Mouse (Mus musculus) spleen, postnatal 4 days (tissue): ENCODE measurements at regions not wholly inside any gene's neighbourhood (a gene's known extent, or its start where the extent isn't known, plus 50 kb on each side); places are given as distances from the start of the nearest gene placed in this dataset.
A peak's percentile ranks its signal among the peaks of the same experiment; 100 is the strongest.
"Not testable (repeated sequence)": the region's sequence is repeated elsewhere in the genome, so short reads cannot be mapped to it uniquely, and the experiment has no call there.

Experiments used
- DNase-seq, 2 experiments: peaks; one replicate each; pipeline ENCODE4 v3.0.0; 2022; ENCODE audit warnings: low spot score in 2 of 2

- DNase-seq = no peak
Measured at GRCm38 (mm10) chr10:117461261-117461660, 81.4 kb upstream of the Cpsf6 start.

- DNase-seq = no peak
Measured at GRCm38 (mm10) chr10:117460366-117460730, 80.5 kb upstream of the Cpsf6 start.

DNA sequence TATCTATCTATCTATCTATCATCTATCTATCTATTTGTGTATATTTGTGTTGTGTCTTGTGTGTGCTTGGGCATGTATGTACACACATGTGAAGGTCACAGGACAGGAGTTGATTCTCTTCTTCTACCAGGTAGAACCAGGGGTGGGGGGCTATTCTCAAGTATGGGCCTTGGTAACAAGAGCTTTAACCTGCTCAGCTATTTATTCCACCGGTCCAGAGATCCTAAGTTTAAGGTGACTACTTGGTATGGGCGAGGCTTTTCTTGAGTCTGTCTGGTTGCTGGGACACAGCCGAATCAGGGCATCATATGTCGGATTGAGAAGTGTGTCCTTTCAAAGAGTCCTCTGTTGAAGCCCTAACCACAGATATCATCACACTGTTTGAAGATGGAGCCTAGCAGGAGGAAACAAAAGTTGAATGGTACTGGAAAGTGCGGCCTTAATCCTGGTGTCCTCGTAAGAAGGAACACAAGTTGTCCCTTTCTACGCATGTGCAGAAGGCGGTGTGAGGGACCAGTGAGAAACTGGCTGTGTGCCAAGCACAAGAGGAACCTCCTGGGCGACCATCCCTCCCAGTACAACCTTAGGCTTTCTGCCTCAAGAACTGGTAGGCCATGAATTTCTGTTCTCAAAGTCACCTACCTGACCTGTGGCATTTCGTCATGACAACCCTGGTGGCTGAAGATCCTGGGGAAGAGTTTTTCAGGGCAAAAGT lies 80.0 kb upstream of the Cpsf6 start:
- no peak for DNase-seq

DNA sequence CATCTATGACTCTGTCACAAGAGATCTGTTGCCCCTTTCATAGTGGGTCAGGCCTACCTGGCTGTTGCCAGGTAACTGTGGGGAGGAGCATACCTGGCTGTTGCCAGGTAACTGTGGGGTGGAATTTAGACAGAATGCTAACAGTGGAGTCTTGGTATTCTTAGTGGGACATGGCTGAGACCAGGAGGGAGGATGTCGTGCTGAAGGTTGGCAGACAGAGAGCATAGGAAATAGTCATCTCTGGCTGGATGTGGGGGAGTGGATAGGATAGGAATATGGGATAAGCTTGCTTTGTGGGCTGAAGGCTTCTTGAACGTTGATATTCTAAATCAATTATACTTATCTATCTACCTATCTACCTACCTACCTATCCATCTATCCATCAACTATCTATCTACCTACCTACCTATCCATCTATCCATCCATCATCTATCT lies 79.2 kb upstream of the Cpsf6 start:
- no peak for DNase-seq

DNA sequence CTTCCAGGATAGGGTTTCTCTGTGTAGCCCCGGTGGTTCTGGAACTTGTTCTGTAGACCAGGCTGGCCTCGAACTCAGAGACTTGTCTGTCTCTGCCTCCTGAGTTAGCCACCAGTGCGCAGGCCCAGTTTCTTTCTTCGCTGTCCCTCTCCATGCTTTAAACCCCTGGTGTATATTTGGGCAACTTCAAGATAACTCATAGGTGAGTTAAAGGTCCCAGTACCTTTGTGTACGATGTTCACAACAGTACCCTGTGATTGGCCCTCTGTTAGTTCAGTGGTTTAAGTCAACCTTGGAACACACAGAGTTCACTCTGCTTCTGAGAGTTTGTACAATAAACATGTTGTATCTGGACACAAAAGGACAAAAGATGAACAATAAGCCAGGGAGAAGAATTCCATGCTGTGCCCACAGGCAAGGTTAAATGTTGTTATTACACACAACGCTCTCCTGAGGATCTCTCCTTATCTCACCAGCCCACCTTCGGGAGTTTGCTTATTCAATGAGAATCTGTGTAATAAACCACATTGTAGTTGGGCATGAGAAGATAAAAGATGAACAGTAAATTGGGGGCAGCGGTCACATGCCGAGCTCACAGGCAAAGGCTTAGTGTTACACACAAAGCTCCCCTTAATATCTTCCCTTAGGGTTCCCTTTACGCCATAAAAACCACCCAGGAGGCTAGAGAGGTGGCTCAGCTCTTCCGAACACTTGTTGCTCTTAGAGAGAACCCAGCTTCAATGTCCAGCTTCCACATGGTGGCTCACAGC lies 78.6 kb upstream of the Cpsf6 start:
- DNase-seq = no peak

DNA sequence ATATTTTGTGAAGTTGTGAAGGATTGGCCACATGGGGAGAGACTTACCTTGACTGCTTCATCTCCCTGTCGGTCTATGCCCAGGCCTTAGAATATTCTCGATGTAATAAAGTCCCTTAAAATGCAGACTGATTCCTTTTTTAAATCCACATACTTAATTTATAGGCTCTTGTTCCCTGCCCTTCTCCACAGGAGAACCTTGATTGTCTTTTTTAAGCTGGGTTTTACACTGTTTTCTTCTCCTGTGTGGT lies 77.8 kb upstream of the Cpsf6 start:
- DNase-seq = no peak

DNA sequence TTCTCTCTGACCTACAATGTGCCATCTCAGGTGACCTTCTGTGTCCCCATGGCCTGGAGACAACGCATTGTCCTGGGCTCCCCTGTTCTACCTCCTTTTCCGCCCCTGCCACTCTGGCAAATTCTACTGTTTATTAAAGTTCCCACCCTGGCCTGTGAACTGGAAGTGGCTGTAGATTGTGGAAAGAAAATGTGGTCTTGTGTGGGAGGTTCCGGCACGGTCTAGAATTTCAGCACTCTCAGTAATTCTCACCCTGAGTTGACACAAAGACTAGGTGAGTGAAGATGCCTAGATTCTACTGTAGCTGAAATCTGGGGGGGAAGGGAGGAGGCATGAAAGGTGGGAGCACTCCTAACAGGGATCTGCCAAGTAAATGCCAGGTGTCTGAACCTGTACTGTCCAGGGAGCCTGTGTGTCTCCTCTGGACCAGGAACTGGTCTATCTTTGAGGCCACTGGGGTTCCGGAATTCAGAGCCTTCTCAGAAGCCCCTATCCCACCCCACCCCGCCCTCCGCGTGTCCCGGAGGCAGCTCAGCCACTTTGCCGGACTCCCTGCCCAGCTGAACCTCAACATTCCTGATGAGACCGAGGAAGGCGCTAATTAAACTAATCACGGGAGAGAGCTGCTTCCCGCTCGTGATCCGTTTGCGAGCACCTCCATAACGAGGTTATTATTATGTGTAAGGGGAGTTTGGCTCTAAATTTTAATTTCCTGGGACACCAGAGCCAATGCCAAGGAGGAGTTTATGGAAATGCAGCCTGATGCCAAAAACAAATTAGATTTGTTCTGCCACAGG lies 77.3 kb upstream of the Cpsf6 start:
- DNase-seq = no peak

DNA sequence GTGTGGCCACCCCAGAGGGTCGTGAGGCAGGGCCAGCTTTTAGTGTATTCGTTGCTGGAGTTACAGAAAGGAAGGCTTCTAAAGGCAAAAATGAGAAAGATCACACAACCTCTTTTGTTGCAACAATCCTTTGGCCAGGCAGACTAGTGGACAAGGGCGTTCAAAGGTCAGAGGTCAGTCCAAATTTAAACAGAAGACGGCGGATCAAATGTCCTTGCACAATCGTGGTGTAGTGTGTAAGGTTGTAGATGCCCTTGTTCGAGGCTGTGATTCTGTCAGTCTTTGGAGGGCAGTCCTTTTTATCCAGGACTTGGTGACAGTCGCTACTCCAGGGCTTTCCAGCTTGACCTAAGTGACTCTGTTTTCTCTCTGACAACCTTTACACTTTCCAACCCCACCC lies 76.6 kb upstream of the Cpsf6 start:
- no peak for DNase-seq

DNA sequence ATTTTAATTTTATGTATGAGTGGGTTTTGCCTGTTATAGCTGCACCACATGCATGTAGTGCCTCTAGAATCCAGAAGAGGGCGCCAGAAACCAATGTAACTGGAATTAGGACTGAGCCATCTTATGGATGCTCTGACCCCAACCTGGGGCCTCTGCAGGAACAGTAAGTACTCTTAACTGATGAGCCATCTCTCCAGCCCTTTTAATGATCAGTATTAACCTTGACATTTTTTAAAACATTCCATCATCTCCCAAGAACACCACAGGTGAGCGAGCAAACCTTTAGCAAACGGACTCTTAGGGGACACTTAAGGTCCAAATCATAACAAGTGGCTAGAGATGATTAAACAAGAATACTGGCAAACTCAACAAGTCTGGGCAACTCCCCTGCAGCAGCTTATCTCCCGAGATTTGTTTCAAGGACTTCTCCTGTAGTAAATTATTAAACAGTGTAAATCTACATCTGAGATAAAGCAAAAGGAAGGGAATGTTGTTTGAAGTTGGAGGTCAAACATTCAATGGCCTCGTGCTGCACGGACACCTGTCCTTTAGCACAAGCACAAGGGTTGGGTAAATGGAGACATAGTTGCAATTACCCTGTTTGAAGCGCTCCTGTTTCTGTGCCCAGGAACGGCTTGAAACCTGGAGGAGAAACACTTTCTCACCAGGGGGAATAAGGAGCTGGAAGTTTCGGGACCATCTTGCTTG lies 75.9 kb upstream of the Cpsf6 start:
- peak; percentile 62 to 78 for DNase-seq

GRCm38 (mm10) chr10:117454711-117455591 lies 75.1 kb upstream of the Cpsf6 start:
- DNase-seq = no peak

DNA sequence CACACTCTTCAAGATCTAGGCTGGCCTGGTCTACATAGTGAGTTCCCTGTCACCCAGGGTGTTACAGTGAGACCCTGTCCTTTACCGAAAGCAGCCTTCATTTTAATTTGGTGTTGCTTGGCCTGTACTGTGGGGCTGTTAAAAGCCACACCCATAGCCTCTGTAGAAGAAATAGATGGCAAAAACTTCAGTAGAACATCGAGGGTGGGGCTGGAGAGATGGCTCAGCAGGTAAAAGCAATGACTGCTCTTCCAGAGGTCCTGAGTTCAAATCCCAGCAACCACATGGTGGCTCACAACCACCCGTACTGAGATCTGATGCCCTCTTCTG lies 74.3 kb upstream of the Cpsf6 start:
- no peak for DNase-seq

DNA sequence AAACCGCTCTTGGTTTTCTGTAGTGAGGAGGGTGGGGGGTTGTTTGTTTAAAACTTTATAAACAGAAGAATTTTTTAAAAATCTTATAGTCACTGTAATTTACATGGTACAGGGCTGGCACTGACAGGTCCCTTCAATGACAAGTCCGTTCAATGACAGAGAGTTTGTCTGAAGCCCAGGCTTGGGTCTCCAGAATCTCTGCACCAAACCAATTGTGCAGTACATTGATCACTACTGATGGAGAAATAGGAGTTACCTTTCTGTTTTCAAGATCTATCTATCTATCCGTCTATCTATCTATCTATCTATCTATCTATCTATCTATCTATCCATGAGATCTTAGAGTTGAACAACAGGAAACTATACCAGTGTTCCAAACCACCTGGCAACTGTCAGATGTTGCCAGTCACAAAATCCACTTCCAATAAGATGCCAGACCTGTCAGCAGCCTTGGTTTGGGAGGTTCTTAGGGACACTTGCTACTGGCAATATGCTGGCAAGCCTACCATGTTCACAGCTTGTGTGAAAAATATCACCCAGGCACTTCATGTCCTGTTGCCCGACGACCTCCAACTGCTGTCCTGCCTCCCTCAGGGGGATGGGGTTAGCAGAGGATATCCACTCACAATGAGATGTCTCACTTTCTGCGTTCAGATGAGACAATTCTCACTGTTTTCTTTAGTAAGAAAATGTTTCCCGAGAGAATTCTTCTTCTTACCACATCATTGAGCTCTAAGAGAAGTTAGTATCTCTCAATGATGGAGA lies 73.8 kb upstream of the Cpsf6 start:
- no peak for DNase-seq

GRCm38 (mm10) chr10:117452190-117452950 lies 72.6 kb upstream of the Cpsf6 start:
- peak in 1 of 2 experiments; percentile 29 for DNase-seq

DNA sequence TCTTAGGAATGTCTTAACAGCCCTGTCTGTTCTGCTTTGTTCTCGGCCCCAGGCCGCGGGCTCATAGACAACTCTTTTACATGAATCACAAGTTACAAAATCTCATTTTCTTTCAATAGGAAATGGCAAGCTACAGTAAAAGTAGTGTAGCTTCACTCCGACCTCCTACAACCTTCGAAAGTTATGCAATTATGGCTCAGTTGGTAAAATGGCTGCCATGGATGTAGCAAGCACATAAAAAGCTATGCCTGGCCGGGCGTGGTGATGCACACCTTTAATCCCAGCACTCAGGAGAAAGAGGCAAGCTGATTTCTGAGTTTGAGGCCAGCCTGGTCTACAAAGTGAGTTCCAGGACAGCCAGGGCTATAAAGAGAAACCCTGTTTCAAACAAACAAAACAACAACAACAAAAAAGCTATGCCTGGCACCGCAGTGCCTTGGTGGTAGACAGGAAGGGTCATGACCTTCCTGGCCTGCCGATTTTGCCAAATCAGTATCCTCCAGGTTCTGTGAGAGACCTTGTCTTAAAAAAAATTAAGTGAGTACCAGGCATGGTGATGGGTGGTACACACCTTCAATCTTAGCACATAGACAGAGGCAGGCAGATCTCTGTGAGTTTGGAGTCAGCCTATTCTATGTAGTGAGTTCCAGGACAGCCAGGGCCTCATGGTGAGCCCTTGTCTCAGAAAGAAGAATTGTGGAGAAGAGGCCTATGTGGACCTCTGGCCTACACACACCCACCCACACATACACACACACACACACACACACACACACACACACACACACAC lies 71.8 kb upstream of the Cpsf6 start:
- no peak for DNase-seq

DNA sequence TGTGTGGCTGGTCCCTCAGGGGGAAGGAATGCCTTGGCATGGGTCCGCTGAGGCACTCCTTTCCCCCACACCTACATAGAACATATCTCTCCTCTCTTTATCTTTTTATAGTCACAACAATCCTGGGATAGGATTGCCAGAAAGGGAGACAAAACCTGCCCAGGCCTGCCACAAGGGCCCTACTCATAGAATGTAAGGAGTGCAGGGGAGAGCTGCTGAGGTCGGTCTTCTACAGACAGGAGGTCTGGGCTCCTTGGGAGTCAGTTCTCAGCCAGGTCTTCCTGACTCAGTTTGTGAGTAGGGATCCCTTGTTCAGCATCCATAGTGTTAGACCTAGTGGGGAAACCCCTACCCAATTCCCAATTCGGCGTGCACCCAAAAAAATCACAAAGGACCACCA lies 70.8 kb upstream of the Cpsf6 start:
- DNase-seq = no peak

DNA sequence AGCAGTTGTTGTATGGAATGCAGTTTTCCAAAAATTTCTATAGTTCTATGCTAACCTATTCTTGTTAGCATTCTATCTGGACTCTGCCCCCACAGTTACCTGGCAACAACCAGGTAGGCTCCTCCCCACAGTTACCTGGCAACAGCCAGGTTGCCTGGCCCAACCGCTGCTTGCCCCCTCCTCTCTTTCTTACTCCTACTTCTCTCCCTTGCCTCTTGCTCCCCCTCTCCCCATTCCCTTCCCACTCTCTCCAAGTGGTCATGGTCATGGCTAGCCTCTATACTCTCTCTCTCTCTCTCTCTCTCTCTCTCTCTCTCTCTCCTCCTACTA lies 70.4 kb upstream of the Cpsf6 start:
- no peak for DNase-seq

DNA sequence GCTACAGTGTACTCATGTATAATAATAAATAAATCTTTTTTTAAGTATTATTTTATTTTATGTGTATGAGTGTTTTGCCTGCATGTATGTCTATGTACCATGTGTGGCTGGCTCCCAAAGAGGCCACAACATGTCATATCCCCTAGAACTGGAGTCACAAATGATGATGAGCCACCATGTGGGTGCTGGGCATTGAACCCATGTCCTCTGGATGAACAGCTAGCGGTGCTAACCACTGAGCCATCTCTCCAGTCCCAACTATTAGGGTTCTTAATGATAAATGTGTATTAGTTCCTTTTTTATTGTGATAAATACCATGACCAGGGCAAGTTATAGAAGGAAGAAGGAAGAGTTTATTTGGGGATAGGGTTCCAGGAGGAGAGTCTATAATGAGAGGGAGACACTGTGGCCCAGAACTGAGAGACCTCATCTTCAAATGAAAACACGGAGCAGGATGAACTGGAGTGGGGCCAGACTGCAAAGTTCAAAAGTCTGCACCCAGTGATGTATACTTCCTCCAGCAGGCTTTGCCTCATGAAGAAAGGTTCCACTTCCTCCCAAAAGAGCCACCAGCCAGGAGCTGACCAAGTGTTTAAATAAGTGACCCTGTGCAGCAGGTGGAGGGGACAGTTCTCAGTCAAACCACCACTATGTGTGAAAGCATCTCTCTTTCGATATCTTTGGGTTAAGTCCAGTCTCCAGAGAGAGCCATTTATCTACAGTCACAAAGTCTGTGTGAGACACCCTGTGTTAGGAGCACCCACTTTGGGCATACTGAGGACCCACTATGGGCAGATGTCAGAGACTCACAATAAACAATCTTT lies 69.8 kb upstream of the Cpsf6 start:
- DNase-seq = no peak

- not testable (repeated sequence) for DNase-seq
Measured at GRCm38 (mm10) chr10:117448783-117449182, 69.0 kb upstream of the Cpsf6 start.
